Comparison of ENCODE assay signal across 24 mouse cellular contexts in the genomic region with DNA sequence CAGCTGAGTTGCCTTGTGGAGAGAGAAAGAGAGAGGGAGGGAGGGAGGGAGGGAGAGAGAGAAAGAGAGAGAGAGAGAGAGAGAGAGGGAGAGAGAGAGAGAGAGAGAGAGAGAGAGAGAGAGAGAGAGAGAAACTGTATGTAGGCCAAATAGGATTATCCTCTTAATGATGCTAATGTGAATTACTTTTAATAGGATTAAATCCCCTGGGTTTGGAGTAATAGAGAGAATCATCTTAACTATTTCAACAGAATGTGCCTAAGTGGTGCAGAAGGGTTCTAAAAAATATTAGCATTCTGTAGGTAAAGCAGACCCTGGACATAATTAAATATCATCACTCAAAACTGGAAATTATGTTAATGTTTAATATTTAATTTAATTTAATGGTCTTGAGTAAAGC. TPM values are rescaled to one million over a fixed set of nuclear protein-coding genes. Genes with fewer than 3 reads are reported as not detected.
"Had no signal": no experiment of that assay in that cellular context is flagged by ENCODE, and none has a peak within 500 bp of the region (broad histone marks: within the 10 kb centered on the region; RNA-seq: fewer than 3 reads in every experiment).

No protein-coding gene starts in this region.

- H3K9me3 ChIP-seq: heart, embryonic 13.5 days; heart, embryonic 15.5 days; hindbrain, embryonic 15.5 days; intestine, embryonic 15.5 days; limb, embryonic 13.5 days; limb, embryonic 15.5 days; liver, embryonic 12.5 days had no signal

- H3K27me3 ChIP-seq: heart, embryonic 13.5 days; heart, embryonic 15.5 days; hindbrain, embryonic 15.5 days; intestine, embryonic 15.5 days; limb, embryonic 13.5 days; limb, embryonic 15.5 days; liver, embryonic 12.5 days had no signal

- H3K4me3 ChIP-seq: heart, adult 2 months; heart, embryonic 13.5 days; heart, embryonic 15.5 days; hindbrain, embryonic 15.5 days; intestine, embryonic 15.5 days; layer of hippocampus, adult 2 months; limb, embryonic 13.5 days; limb, embryonic 15.5 days; liver, embryonic 12.5 days had no signal

- H3K4me2 ChIP-seq: heart, embryonic 11.5 days; heart, embryonic 13.5 days; heart, embryonic 15.5 days; hindbrain, embryonic 15.5 days; intestine, embryonic 15.5 days; limb, embryonic 13.5 days; limb, embryonic 15.5 days; liver, embryonic 12.5 days had no signal

- ATAC-seq: forebrain, postnatal 0 days; intestine, embryonic 15.5 days; intestine, postnatal 0 days; liver, embryonic 12.5 days had no signal

- H3K9ac ChIP-seq: forebrain, postnatal 0 days; heart, embryonic 13.5 days; heart, embryonic 15.5 days; hindbrain, embryonic 15.5 days; intestine, embryonic 15.5 days; limb, embryonic 13.5 days; limb, embryonic 15.5 days; liver, embryonic 12.5 days had no signal

- H3K4me1 ChIP-seq: hindbrain, embryonic 15.5 days; intestine, embryonic 15.5 days; limb, embryonic 13.5 days; limb, embryonic 15.5 days; liver, embryonic 12.5 days had no signal

- H3K36me3 ChIP-seq: heart, embryonic 13.5 days; heart, embryonic 15.5 days; hindbrain, embryonic 15.5 days; intestine, embryonic 15.5 days; limb, embryonic 13.5 days; limb, embryonic 15.5 days; liver, embryonic 12.5 days had no signal

- DNase-seq: forebrain, postnatal 0 days; gastrocnemius, postnatal 14 days; gastrocnemius, postnatal 36 days; heart, adult 11 months; heart, adult 2 months; heart, postnatal 14 days; heart, postnatal 36 days; kidney, adult 18-20 months; kidney, adult 8-10 months; kidney, postnatal 10 days; kidney, postnatal 25 days; kidney, postnatal 4 days; left cerebral cortex, postnatal 4 days had no signal

- H3K27ac ChIP-seq: heart, adult 2 months; heart, embryonic 13.5 days; heart, embryonic 15.5 days; hindbrain, embryonic 15.5 days; intestine, embryonic 15.5 days; layer of hippocampus, adult 2 months; limb, embryonic 13.5 days; limb, embryonic 15.5 days; liver, embryonic 12.5 days had no signal

RNA-seq across cellular contexts. Expression of gene Gpr85, which starts 42.4 kb away (rescaled TPM):
- total RNA-seq: gastrocnemius, postnatal 36 days; liver, adult 2 months had no signal
